Mouse (Mus musculus) monocyte, adult 5-6 weeks (primary cell): Measurements from ENCODE around the gene Hist1h4m. TPM values are rescaled to one million over a fixed set of nuclear protein-coding genes. Genes with fewer than 3 reads are reported as not detected.
"Not testable (repeated sequence)": the region's sequence is repeated elsewhere in the genome, so short reads cannot be mapped to it uniquely, and the experiment has no call there.

ENCODE experiments used
- ATAC-seq: fragments of 153-309, 156-312 bp; replicated peaks from 2 replicates; pipeline ENCODE4 v1.8.0; 2017; ENCODE audit warnings: mild to moderate bottlenecking; ENCODE audit not compliant: low TSS enrichment, insufficient number of reproducible peaks, severe bottlenecking, poor library complexity, low FRiP score
- total RNA-seq: library from RNA; stranded (forward); fragments of 200-1000, 200-491, 200-594 nt; gene quantifications from 3 replicates; pipeline ENCODE4 v1.2.3, GENCODE M21; 2017

Gene Hist1h4m
- 43.0 to 386 TPM (median 131 TPM) in 3 replicates for total RNA-seq

DNA sequence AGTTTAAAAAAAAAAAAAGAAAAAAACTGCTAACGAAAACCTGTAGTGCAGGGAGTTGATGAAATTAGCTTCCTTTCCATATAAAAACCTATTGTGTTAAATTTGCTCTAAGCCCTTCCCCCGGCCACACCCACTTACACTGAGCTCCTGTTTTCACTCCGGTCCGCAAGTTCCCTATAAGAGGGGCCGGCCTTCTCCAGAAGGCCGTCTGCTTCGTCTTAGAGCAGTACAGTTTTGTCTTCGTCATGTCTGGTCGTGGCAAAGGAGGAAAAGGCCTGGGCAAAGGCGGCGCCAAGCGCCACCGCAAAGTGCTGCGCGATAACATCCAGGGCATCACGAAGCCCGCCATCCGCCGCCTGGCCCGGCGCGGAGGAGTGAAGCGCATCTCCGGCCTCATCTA, at the start of gene Hist1h4m:
Gene Hist1h4m (plus strand): TSS at position 208 of the 400 bp plus-strand sequence.
- peak; percentile 68 for ATAC-seq

DNA sequence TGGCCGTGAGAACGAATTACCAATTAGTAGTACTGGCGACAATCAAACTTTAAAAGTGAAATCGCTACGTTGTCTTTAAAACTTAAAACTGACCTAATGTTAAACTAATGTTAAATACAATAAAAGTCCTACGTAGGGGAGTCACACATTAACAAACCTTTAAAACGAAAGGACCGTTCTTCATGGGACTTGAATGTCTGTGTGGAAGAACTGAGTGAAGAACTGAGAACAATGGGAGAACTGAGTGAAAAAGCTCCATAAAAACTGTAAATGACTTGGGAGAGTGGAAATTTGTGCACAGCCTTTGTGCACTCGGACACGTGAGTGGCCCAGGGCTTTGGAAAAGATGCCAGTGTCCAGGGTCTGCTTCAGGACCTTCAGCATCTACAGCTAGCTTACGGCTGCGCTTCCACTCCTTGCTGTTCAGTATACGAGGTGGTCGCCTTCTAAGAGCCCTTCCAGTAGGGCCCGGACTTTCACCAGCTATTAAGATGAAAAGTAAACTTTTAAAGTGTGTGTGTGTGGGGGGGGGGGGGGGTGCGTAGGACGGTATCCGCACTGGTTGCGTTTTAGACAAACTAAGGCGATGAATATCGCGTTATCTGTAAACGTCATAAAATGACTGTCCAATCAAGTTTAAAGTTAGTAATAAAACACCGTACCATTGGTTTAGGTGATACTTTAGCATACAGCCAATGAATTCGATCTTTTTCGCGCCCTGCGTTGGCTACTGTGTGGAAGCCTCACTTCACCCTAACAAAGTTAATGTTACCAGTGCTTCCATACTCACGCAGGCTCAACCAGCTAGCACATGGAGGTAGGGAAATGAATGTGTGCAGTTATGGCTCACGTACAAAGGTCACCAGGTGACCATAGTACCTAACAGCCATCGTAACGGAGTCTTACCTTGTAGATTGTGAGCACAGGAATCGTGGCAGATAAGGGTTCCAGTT, 32.5 kb upstream of the Hist1h4m start:
- peak; percentile 93 for ATAC-seq

DNA sequence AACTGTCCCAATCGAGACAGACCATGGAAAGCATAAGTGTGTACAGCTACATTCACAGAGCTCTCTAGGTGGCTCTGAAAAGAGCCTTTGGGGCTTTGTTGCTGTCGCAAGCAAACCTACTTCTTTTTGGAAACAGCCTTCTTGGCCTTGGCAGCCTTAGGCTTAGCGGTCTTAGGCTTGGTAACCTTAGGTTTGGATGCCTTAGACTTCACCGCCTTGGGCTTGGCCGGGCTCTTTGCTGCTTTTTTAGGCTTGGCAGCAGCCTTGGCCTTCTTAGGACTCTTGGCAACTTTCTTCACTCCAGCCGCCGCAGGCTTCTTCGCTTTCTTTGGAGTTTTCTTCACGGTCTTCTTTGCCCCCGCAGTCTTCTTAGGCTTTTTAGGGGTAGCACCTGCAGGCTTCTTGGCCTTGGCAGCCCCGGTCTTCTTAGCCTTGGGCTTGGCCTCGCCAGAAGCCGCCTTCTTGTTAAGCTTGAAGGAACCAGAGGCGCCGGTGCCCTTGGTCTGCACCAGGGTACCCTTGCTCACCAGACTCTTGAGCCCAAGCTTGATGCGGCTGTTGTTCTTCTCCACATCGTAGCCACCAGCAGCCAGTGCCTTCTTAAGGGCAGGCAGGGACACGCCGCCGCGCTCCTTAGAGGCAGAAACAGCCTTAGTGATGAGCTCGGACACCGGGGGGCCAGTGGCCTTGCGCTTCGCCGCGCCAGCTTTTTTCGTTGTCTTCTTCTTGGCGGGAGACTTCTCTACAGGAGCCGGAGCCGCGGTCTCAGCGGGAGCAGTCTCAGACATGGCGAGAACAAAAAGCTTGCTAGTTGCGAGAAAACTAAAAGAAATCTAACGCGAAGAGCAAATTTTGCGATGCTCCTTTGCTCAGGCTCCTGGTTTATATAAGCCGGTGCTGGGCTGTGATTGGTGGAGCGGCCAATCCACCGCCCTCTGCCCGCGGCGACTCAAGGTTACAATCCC, 31.5 kb upstream of the Hist1h4m start, which contains the start of gene Hist1h1b:
Gene Hist1h1b (minus strand): TSS at position 859 of the 965 bp plus-strand sequence.
- no peak for ATAC-seq

DNA sequence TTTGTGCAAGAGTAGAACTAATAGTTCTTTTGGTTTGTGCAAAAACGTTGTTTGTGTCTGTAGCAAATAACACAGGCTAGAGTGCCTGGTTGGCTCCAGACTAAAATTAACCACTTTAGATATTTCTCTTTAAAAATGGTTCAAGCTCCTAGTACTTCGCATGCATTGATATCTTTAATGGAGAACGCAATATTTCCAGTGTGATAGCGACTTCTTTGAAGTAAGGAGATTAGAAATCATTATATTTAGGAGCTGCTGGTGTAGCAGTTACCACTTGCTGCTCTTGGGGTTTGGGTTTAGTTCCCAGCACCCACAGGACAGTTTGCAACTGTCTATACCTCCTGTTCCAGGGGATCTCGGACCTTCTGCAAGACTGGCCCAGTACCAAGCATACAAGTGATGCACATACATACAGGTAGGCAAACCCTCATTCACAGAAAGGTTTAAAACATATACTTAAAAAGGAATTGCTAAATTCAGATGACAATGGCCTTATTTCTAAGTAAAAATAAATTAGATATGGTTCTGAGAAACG, 30.5 kb upstream of the Hist1h4m start:
- no peak for ATAC-seq

DNA sequence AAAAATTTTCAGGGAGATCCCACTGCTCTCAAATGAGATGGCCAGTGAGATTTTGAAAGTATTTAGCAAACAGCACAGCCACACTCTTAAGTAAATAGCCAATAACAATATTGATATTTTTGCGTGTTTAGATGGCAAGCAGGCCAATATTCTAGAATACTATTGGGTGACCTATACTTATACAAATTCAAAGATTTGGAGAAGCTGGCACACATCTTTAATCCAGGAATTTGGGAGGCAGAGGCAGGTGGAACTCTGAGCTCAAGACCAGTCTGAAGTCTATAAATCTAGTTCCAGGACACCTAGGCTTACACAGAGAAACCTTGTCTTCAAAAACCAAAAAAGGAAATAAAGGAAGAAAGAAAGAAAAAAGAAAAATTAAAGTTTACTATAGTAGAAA, 29.9 kb upstream of the Hist1h4m start:
- no peak for ATAC-seq

DNA sequence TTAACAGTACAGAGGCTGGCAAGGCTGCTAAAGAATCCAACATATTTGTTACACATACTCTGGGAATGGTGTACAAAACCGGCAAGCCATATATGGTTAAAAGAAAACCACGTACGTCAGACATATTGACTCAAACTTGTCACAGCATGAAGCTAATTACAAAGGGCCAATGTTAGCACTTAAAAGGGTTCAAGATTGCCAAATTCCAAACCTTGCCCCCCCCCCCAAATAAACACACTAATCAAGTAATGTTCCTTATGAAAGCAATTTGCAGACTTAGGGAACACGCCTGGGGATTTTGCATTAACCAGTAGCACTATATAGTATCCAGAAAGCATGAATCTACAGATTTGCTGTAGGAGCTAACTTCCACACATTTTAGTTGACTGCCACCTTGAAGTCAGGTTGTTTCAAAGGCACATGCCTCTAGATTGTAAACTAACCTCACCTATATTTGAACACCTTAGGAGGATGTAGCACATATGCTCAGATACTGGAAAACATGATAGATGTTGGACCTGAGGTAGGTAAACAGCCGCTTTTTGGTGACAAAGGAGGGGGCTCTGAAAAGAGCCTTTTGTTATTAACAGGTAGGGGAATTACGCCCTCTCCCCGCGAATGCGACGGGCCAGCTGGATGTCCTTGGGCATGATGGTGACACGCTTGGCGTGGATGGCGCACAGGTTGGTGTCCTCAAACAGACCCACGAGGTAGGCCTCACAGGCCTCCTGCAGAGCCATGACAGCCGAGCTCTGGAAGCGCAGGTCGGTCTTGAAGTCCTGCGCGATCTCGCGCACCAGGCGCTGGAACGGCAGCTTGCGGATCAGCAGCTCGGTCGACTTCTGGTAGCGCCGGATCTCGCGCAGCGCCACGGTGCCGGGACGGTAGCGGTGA, 28.9 kb upstream of the Hist1h4m start:
- ATAC-seq, result not testable (repeated sequence)

DNA sequence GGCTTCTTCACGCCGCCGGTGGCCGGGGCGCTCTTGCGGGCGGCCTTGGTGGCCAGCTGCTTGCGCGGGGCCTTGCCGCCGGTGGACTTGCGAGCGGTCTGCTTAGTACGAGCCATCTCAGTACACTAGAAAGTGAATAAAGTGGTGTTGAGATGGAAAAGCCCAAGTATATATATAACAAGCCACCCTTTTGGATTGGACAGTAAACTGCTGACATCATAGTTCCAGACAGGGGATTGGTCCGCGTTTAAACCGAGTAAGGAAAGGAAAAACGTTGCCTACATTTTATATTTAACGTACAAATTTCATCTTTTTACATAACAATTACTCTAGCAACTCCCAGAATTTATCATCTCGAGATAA, 28.3 kb upstream of the Hist1h4m start, which contains the start of gene Hist1h3i:
Gene Hist1h3i (minus strand): TSS at position 116 of the 363 bp plus-strand sequence.
- peak; percentile 67; the same call in 1 of the 2 replicates for ATAC-seq

DNA sequence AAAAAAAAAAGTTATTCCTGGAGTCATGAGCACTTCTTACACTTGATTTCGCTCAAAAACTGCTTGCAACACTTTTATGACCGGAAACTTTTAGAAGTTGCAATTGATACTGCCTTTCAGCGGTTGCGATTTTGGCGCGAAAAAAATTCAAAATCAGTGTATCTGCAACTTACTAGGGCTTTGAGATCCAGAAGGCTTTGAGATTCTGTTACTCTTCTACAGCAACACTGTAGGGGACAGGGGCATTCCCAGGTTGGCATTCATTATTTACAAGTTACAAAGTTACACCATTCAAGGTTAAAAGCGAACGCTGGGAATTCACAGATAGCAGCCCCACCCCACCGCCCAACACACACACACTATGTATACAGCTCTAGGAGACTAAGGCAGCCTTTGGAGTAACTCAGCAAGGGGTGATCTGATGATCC, 27.8 kb upstream of the Hist1h4m start:
- no peak for ATAC-seq

DNA sequence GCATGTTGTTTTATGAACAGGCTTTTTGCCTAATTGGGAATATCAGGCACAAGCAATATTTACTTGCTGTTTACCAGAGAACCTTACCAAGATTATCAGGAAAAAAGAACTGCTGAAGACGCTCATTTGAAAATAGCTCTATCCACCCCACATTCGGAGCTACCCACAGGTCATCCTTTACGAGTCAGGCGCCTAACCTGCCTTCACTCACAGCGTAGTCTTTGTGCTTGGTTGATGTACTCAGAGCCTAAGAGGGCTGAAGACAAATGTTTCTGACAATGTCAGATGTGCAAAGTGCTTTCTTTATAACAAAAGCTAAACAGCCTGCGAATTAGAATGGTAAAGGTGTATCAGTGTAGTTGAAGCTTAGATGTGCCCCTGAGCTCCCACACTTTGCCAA, 27.2 kb upstream of the Hist1h4m start:
- no peak for ATAC-seq

DNA sequence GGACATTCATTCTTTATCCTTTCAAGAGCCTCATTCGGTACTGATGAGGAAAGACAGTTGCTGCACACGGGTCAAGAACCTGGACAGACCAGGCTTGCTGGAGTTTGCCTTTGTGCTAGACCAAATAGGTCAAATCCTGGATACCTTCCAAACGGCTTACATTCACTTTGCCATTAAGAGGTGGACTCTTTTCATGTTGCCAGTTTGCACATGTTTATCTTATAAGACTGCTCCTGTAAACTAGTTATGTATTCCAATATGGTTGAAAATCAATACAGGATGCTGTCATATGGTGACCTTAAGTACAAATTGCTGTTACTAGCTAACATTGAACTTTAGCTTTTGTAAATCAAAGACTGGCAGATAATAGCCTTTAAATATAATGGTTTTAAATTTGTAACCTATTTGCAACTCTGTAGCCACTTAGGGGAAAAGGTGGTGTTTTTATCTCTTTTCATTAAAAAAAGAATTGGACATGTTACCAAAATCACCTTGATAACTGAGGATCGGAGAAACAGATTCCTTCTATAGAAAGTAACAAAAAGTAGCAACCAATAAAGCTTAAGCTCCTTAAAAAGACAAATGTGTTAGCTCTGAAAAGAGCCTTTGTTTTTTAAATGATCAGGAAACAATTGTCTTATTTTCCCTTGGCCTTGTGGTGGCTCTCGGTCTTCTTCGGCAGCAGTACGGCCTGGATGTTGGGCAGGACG, 25.2 kb upstream of the Hist1h4m start:
- ATAC-seq, result no peak

DNA sequence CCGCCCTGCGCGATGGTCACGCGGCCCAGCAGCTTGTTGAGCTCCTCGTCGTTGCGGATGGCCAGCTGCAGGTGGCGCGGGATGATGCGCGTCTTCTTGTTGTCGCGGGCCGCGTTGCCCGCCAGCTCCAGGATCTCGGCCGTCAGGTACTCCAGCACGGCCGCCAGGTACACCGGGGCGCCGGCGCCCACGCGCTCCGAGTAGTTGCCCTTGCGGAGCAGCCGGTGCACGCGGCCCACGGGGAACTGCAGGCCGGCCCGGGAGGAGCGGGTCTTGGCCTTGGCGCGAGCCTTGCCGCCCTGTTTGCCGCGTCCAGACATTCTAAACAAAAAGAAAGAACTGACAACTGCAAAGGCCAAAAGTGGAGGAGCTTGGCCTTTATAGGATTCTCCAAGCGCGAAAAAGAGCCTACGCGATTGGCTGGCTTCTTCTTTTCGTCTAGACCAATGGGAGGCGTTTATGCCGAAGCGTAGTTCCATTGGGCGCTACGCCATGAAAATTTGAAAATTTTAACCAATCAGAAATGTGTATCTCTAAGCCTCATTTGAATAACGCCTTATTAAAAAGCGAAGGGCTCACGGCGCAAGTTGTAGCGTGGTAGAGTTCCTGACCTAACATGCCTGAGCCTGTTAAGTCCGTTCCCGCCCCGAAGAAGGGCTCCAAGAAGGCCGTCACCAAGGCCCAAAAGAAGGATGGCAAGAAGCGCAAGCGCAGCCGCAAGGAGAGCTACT, 24.5 kb upstream of the Hist1h4m start, which contains the start of the genes Hist1h2an and Hist1h2bp:
Gene Hist1h2an (minus strand): TSS at position 320 of the 731 bp plus-strand sequence.
Gene Hist1h2bp (plus strand): TSS at position 563 of the 731 bp plus-strand sequence.
- peak; percentile 96 for ATAC-seq

DNA sequence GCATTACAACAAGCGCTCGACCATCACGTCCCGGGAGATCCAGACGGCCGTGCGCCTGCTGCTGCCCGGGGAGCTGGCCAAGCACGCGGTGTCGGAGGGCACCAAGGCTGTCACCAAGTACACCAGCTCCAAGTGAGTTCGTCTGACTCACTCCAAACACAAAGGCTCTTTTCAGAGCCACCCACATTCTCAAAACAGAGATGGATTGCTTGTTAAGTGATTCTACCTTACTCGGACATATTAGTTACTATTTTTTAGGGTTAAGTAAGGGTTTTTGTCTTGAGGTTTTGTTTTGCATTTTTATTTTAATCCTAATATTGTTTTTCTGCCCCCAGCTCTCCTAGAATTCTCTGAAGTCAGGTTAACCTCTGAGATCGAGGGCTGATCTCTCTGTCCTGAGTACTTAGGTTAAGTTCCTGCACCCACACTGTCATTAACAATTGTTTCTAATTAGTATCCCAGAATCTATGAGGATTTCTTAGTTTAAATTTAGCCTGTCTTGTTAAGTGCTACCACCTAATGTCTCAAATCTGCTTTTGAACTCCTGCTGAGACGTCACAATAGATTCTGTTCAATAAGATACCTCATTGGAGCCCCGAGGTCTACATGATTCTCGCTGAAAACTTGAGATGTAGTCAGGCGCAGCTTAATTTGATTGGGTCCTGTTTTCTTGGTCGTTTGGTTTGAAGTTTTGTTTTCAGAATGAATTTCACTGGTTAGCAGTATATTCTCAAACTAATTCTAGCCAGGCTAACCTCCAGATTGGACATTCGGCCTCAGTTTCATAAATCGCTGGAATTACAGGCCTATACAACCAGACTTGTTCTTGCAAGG, 23.6 kb upstream of the Hist1h4m start:
- ATAC-seq, result no peak

DNA sequence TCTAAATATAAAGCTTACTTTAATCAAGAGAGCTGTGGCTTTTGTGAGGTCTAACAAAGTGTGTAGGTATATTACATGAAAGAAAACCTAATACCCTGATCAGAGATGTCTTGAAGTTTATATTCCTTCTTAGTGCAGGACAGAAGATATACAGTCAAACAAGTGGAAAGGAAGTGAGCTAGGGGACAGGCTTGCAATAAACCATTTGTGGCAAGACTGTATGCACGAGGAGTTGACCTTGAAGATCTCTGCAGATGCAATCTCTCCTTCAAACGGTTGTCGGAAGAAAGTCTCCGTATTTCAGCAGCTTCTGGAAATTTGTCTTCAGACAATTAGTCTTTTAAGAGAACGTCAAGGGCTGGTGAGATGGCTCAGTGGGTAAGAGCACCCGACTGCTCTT, 21.6 kb upstream of the Hist1h4m start:
- no peak for ATAC-seq

DNA sequence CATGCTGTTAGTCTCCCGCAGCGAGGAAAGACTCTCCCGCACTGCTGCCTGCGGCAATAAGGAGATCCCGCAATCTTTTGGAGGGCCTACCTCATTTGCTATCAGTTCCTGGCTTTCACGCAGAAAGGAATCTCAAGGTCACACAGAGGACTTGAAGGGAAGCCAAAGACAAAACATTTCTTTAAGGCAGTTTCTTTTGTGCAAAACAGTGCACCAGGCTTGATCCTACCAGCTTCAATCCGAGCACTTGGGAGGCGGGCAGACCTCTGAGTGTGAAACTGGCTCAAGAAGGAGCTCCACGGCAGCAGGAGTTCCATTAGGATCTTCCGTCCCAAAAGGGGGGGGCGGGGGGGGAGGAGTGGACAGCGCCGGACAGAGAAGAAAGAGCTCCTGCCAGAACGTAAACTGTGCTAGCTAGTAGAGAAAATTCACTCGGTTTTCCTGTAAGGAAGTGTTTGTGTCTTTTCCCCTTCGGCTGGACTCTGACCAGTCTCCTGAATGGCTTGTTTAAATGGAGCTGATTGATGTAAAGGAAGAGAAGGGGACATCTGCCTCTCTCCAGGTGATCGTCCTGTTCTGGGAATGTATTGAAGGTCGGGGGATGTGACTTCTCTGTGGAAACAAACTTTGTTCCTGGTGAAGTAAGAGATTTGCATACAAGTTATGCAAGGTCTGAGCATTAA, 20.8 kb upstream of the Hist1h4m start:
- ATAC-seq, result no peak

DNA sequence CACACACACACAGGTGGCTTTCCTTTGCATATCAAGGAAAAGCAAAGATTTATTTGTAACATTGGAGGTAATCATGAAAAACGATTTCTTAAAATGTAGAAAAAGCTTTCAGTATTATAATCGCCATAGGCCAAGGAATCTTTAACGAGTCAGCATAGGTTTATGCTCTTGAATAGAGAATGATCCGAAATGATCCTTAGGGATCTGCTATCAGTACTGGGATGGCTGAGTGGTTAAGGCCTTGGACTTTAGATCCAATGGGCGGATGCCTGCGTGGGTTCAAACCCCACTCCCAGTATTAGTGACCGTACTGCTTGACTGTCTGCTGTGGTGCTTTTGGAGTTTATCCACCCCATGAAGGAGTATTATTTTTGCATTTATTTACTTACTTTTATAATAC, 16.0 kb upstream of the Hist1h4m start:
- no peak for ATAC-seq
